Mouse (Mus musculus): Measurements from ENCODE around the gene Msh2. TPM values are rescaled to one million over a fixed set of nuclear protein-coding genes. Genes with fewer than 3 reads are reported as not detected.

Gene Msh2
- total RNA-seq, 2 experiments from 2014 or later: 39.5 to 45.2 TPM

- DNase-seq (ENCODE audit: low spot score in 2 of 2): no peak
Measured at GRCm38 (mm10) chr17:87698996-87699765, 27.1 kb downstream of the Msh2 start.

GRCm38 (mm10) chr17:87700101-87700500 lies 28.0 kb downstream of the Msh2 start:
- no peak for DNase-seq (ENCODE audit: low spot score in 2 of 2)

- DNase-seq (ENCODE audit: low spot score in 2 of 2): no peak
Measured at GRCm38 (mm10) chr17:87724727-87725126, 52.6 kb downstream of the Msh2 start.

GRCm38 (mm10) chr17:87726489-87727356 lies 54.6 kb downstream of the Msh2 start:
- DNase-seq (ENCODE audit: low spot score in 2 of 2): no peak

GRCm38 (mm10) chr17:87731962-87732361 lies 59.8 kb downstream of the Msh2 start:
- DNase-seq (ENCODE audit: low spot score in 2 of 2): no peak

- DNase-seq (ENCODE audit: low spot score in 2 of 2): no peak
Measured at GRCm38 (mm10) chr17:87734471-87734870, 62.3 kb downstream of the Msh2 start.

- DNase-seq (ENCODE audit: low spot score in 2 of 2): no peak
Measured at GRCm38 (mm10) chr17:87737144-87737543, 65.0 kb downstream of the Msh2 start.

- DNase-seq (ENCODE audit: low spot score in 2 of 2): no peak
Measured at GRCm38 (mm10) chr17:87739835-87740234, 67.7 kb downstream of the Msh2 start.

GRCm38 (mm10) chr17:87744985-87745925 lies 73.1 kb downstream of the Msh2 start:
- no peak for DNase-seq (ENCODE audit: low spot score in 2 of 2)

- DNase-seq (ENCODE audit: low spot score in 2 of 2): no peak
Measured at GRCm38 (mm10) chr17:87745926-87746888, 74.1 kb downstream of the Msh2 start.

GRCm38 (mm10) chr17:87760315-87760714 lies 88.2 kb downstream of the Msh2 start:
- DNase-seq (ENCODE audit: low spot score in 2 of 2): no peak

GRCm38 (mm10) chr17:87763146-87763545 lies 91.0 kb downstream of the Msh2 start:
- DNase-seq (ENCODE audit: low spot score in 2 of 2): no peak

- DNase-seq (ENCODE audit: low spot score in 2 of 2): no peak
Measured at GRCm38 (mm10) chr17:87765031-87765430, 92.9 kb downstream of the Msh2 start.

GRCm38 (mm10) chr17:87766888-87767287 lies 94.8 kb downstream of the Msh2 start:
- no peak for DNase-seq (ENCODE audit: low spot score in 2 of 2)

GRCm38 (mm10) chr17:87770766-87771165 lies 98.6 kb downstream of the Msh2 start:
- no peak for DNase-seq (ENCODE audit: low spot score in 2 of 2)

GRCm38 (mm10) chr17:87773175-87773574 lies 101.0 kb downstream of the Msh2 start:
- no peak for DNase-seq (ENCODE audit: low spot score in 2 of 2)
